Mouse (Mus musculus): ENCODE measurements around the gene Clec2g.
"Not testable (repeated sequence)": the region's sequence is repeated elsewhere in the genome, so short reads cannot be mapped to it uniquely, and the experiment has no call there.

DNA sequence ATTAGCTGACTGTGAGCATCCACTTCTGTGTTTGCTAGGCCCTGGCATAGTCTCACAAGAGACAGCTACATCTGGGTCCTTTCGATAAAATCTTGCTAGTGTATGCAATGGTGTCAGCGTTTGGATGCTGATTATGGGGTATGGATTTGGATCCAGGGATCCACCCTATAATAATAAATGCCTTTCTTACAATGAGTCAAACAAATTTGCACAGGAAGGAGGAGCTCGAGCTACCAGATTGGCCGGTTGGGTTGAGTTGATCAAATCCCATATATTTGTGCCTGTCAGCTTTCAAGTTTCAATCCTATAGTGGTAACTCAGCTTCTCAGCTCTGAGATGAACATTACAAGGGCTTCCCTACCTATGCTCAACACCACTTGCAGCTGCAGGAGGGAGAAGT is at the start of gene Clec2g:
- not testable (repeated sequence) for TF ChIP-seq POLR2A (IDR thresholded peaks at IDR 0.05; ENCODE audit: control insufficient read depth in 1 of 2, insufficient read depth in 1 of 2, low read depth in 1 of 2, low read length in 2 of 2, poor library complexity in 1 of 2); CTCF (IDR thresholded peaks at IDR 0.05 in 2 of 3, conservative IDR thresholded peaks at IDR 0.05 in 1 of 3; ENCODE audit: control insufficient read depth in 1 of 3, insufficient read depth in 1 of 3, low read depth in 2 of 3, low read length in 3 of 3, poor library complexity in 1 of 3, severe bottlenecking in 1 of 3); MAZ (IDR thresholded peaks at IDR 0.05; ENCODE audit: low read depth, low read length); BHLHE40 (IDR thresholded peaks at IDR 0.05; ENCODE audit: borderline replicate concordance, low read depth, low read length); ZKSCAN1 (IDR thresholded peaks at IDR 0.05; ENCODE audit: low read depth, low read length); MAFK (IDR thresholded peaks at IDR 0.05; ENCODE audit: borderline replicate concordance, low read depth, low read length); RCOR1 (IDR thresholded peaks at IDR 0.05; ENCODE audit: low read depth, low read length); POLR2AphosphoS2 (IDR thresholded peaks at IDR 0.05; ENCODE audit: low read length); UBTF (IDR thresholded peaks at IDR 0.05; ENCODE audit: borderline replicate concordance, insufficient read depth, low read depth, low read length); GATA1 (IDR thresholded peaks at IDR 0.05; ENCODE audit: low read depth, low read length)

Measured in MEL (cell line).